Mouse (Mus musculus): Measurements from ENCODE around the gene Itprid2.

GRCm38 (mm10) chr2:79683258-79683657 lies 48.1 kb downstream of the Itprid2 start:
- TF ChIP-seq CTCF (IDR thresholded peaks at IDR 0.05 in 2 of 3, conservative IDR thresholded peaks at IDR 0.05 in 1 of 3; ENCODE audit: control insufficient read depth in 1 of 3, insufficient read depth in 1 of 3, low read depth in 2 of 3, low read length in 3 of 3, poor library complexity in 1 of 3, severe bottlenecking in 1 of 3) (no peak), MAZ (IDR thresholded peaks at IDR 0.05; ENCODE audit: low read depth, low read length) (no peak), ZKSCAN1 (IDR thresholded peaks at IDR 0.05; ENCODE audit: low read depth, low read length) (no peak), ZC3H11A (IDR thresholded peaks at IDR 0.05; ENCODE audit: low read depth, low read length) (no peak), POLR2A (IDR thresholded peaks at IDR 0.05; ENCODE audit: control insufficient read depth in 1 of 2, insufficient read depth in 1 of 2, low read depth in 1 of 2, low read length in 2 of 2, poor library complexity in 1 of 2) (no peak), SMC3 (IDR thresholded peaks at IDR 0.05; ENCODE audit: low read depth, low read length) (no peak), E2F4 (IDR thresholded peaks at IDR 0.05; ENCODE audit: borderline replicate concordance, low read depth, low read length) (no peak), UBTF (IDR thresholded peaks at IDR 0.05; ENCODE audit: borderline replicate concordance, insufficient read depth, low read depth, low read length) (no peak), USF1 (IDR thresholded peaks at IDR 0.05; ENCODE audit: low read depth, low read length) (no peak), RAD21 (IDR thresholded peaks at IDR 0.05; ENCODE audit: low read depth, low read length) (no peak), MAFK (IDR thresholded peaks at IDR 0.05; ENCODE audit: borderline replicate concordance, low read depth, low read length) (no peak), CHD2 (IDR thresholded peaks at IDR 0.05; ENCODE audit: low read length) (no peak), MXI1 (IDR thresholded peaks at IDR 0.05; ENCODE audit: low read depth, low read length) (no peak)
